ENCODE assay signal across 14 mouse cellular contexts in the genomic region with DNA sequence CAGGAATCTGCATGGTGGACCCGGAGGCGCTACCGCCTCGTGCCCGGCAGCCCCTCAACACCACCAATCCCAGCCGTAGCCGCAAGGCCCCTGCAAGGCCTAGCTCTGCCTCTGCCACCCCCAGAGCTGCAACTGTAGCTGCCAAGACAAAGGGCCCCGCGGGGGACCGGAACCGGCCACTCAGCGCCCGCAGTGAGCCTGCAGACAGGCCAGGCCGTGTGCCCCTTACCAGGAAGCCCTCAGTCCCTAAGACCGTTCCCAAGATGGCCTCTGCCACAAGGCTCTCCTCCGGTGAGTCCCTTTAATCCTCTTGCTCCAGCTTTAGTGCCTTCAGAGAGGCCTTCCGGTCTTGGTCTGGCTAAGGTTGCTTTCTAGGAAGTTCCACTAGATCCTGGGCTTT. TPM values are rescaled to one million over a fixed set of nuclear protein-coding genes. Genes with fewer than 3 reads are reported as not detected.
"Had no signal": no experiment of that assay in that cellular context is flagged by ENCODE, and none has a peak within 500 bp of the region (broad histone marks: within the 10 kb centered on the region; RNA-seq: fewer than 3 reads in every experiment).

No protein-coding gene starts in this region.

- H3K4me3 ChIP-seq: left cerebral cortex, adult 2 months; liver, embryonic 13.5 days; lung, embryonic 15.5 days; midbrain, embryonic 12.5 days; myocyte; neural tube, embryonic 12.5 days had no signal

- H3K4me2 ChIP-seq: liver, embryonic 13.5 days; lung, embryonic 15.5 days; midbrain, embryonic 12.5 days; neural tube, embryonic 12.5 days had no signal

- H3K27me3 ChIP-seq: liver, embryonic 13.5 days; lung, embryonic 15.5 days; midbrain, embryonic 12.5 days; neural tube, embryonic 12.5 days had no signal

- H3K27ac ChIP-seq: kidney, postnatal 0 days; left cerebral cortex, adult 2 months; liver, embryonic 13.5 days; lung, embryonic 15.5 days; midbrain, embryonic 12.5 days; neural tube, embryonic 12.5 days had no signal

- H3K9ac ChIP-seq: liver, embryonic 13.5 days; liver, postnatal 0 days; lung, embryonic 15.5 days; midbrain, embryonic 12.5 days; neural tube, embryonic 12.5 days had no signal

- DNase-seq: kidney, adult 11 months; kidney, adult 9 months; kidney, postnatal 36 days; liver; liver, embryonic 13.5 days; liver, postnatal 0 days; right cerebral cortex, postnatal 14 days; thymus, postnatal 36 days had no signal

- ATAC-seq: liver, postnatal 0 days had no signal

- H3K4me1 ChIP-seq: lung, embryonic 15.5 days; midbrain, embryonic 12.5 days; neural tube, embryonic 12.5 days had no signal

- H3K9me3 ChIP-seq: liver, embryonic 13.5 days; lung, embryonic 15.5 days; midbrain, embryonic 12.5 days; neural tube, embryonic 12.5 days had no signal

RNA-seq across cellular contexts. Expression of a gene that starts 22.1 kb away (rescaled TPM):
- polyA plus RNA-seq: liver, postnatal 0 days had no signal
